Mouse (Mus musculus): ENCODE measurements around the gene Gm13057. TPM values are rescaled to one million over a fixed set of nuclear protein-coding genes. Genes with fewer than 3 reads are reported as not detected.
"Not testable (repeated sequence)": the region's sequence is repeated elsewhere in the genome, so short reads cannot be mapped to it uniquely, and the experiment has no call there.

Gm13057 gene
- total RNA-seq (2021), result not detected

DNA sequence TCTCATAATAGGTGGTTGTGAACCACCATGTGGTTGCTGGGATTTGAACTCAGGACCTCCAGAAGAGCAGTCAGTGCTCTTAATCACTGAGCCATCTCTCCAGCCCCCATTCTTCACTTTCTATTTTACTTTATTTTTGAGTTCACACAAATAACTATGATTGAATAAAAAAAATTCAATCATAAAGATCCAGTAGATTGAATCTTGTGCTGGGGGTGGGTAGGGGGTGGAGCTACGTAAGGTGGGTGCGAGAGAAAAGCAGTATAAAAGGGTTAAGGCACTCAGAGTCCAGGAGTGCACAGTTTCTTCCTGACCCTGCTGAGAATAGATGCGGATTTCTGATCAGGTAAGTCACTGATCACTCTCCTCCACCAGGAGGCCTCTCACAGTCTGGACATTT lies at the start of gene Gm13057, which contains the start of gene BC080695:
TSS of gene Gm13057 (plus strand) at position 310 of the 400 bp plus-strand sequence.
TSS of gene BC080695 (plus strand) at position 301 of the 400 bp plus-strand sequence.
- DNase-seq (ENCODE audit: extremely low spot score in 1 of 2, low spot score in 1 of 2), result not testable (repeated sequence)

DNA sequence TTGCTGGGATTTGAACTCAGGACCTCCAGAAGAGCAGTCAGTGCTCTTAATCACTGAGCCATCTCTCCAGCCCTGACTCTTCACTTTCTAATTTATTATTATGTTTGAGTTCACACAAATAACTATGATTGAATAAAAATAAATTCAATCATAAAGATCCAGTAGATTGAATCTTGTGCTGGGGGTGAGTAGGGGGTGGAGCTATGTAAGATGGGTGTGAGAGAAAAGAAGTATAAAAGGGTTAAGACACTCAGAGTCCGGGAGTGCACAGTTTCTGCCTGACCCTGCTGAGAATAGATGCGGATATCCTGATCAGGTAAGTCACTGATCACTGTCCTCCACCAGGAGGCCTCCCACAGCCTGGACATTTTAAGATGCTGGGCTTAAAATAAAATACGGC lies 40.5 kb upstream of the Gm13057 start, which contains the start of gene Gm13043:
TSS of gene Gm13043 (plus strand) at position 301 of the 400 bp plus-strand sequence.
- DNase-seq (ENCODE audit: extremely low spot score in 1 of 2, low spot score in 1 of 2), result no peak

DNA sequence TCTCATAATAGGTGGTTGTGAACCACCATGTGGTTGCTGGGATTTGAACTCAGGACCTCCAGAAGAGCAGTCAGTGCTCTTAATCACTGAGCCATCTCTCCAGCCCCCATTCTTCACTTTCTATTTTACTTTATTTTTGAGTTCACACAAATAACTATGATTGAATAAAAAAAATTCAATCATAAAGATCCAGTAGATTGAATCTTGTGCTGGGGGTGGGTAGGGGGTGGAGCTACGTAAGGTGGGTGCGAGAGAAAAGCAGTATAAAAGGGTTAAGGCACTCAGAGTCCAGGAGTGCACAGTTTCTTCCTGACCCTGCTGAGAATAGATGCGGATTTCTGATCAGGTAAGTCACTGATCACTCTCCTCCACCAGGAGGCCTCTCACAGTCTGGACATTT lies 15.9 kb upstream of the Gm13057 start, which contains the start of gene Gm13040:
TSS of gene Gm13040 (plus strand) at position 301 of the 400 bp plus-strand sequence.
- not testable (repeated sequence) for DNase-seq (ENCODE audit: extremely low spot score in 1 of 2, low spot score in 1 of 2)

Other genes with a start within 250 kb of the Gm13057 start
- 1 to 10 TPM in 1 of 2 experiments, under 1 TPM in 1; 0.91 to 1.1 TPM for gene Lrrc38, start 202.0 kb upstream of the Gm13057 start, total RNA-seq (2021)
- not detected for gene Pramel1, start 157.3 kb upstream of the Gm13057 start, total RNA-seq (2021)
- 10 to 100 TPM; 10.8 to 11.6 TPM for gene Pramef8, start 139.3 kb upstream of the Gm13057 start, total RNA-seq (2021)
- not detected for gene Oog4, start 101.4 kb upstream of the Gm13057 start, total RNA-seq (2021)
- gene Gm13043, start 40.4 kb upstream of the Gm13057 start, total RNA-seq (2021), result not detected
- not detected for gene Gm13040, start 15.8 kb upstream of the Gm13057 start, total RNA-seq (2021)
- not detected for gene BC080695, start within 50 bp of the Gm13057 start, total RNA-seq (2021)
- gene Gm13083, start 63.3 kb downstream of the Gm13057 start, total RNA-seq (2021), result not detected
- not detected for gene Gm13088, start 105.5 kb downstream of the Gm13057 start, total RNA-seq (2021)
- not detected for gene Gm13089, start 151.0 kb downstream of the Gm13057 start, total RNA-seq (2021)
- not detected for gene Gm13078, start 167.7 kb downstream of the Gm13057 start, total RNA-seq (2021)
- not detected for gene Gm13023, start 237.6 kb downstream of the Gm13057 start, total RNA-seq (2021)